Mouse (Mus musculus): ENCODE data around the gene Usp9y. TPM values are rescaled to one million over a fixed set of nuclear protein-coding genes. Genes with fewer than 3 reads are reported as not detected.

The Usp9y gene
- polyA plus RNA-seq (2012; rRNA removed) = not detected in 2 replicates

- no peak for DNase-seq (ENCODE audit: low spot score)
These were observed at the start of gene Usp9y for GRCm38 (mm10) chrY:1459682-1460081. TSS of gene Usp9y (minus strand) at chrY:1459782.

- DNase-seq (ENCODE audit: low spot score) = no peak
These were observed 165.9 kb downstream of the Usp9y start for GRCm38 (mm10) chrY:1293708-1294107.

- DNase-seq (ENCODE audit: low spot score) = no peak
These were observed 173.3 kb downstream of the Usp9y start, which contains the start of gene Ddx3y for GRCm38 (mm10) chrY:1286171-1286795. TSS of gene Ddx3y (minus strand) at chrY:1286629.

GRCm38 (mm10) chrY:1285735-1286134, 173.8 kb downstream of the Usp9y start:
- DNase-seq (ENCODE audit: low spot score) = no peak

Other genes with a start within 250 kb of the Usp9y start
- 4.4 and 5.7 TPM in 2 replicates for gene Uty, start 214.0 kb downstream of the Usp9y start, polyA plus RNA-seq (2012; rRNA removed)
- 12.4 and 13.9 TPM in 2 replicates for gene Ddx3y, start 173.2 kb downstream of the Usp9y start, polyA plus RNA-seq (2012; rRNA removed)

All from urinary bladder, adult 2 months (tissue).